Mouse (Mus musculus): ENCODE data around the gene Zfp408. TPM values are rescaled to one million over a fixed set of nuclear protein-coding genes. Genes with fewer than 3 reads are reported as not detected.
"Not testable (repeated sequence)": the region's sequence is repeated elsewhere in the genome, so short reads cannot be mapped to it uniquely, and the experiment has no call there.

Gene Zfp408
- polyA plus RNA-seq, 1 experiment = 15.6 TPM

DNA sequence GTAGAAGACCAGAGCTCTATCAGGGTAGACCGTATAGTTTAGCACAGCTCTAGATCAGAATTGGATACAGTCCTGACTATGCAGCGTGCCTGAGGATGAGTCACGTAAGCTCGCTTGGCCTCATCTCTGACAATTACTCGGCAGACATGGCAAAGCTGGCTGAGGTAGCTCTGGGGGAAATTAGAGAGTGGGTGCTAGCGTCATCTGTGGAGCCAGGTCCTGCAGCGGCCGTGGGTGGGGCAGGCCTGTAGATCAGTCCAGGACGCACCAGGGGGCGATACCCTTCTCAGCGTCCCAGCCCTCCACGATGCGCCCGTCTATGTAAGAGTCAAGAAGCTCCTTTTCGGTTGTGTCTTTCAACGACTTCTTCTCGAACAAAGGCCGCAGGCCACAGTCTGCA is 19.9 kb downstream of the Zfp408 start:
- DNase-seq = no peak
- no peaks in the 10 kb centered on the region for H3K27me3 ChIP-seq (ENCODE audit: control insufficient read depth, insufficient read depth, low read length)
- H3K4me1 ChIP-seq (ENCODE audit: control insufficient read depth, insufficient read depth, low read length) = peaks cover 5% of the 10 kb centered on the region; the same call in 1 of the 2 replicates
- 78% methylated on average over 18 of the region's 18 CpGs for WGBS
- no peak overlapping the region for H3K4me3 ChIP-seq (replicated peaks; ENCODE audit: insufficient read depth, low read depth, low read length)
- no peak overlapping the region for H3K27ac ChIP-seq (ENCODE audit: insufficient read depth, low read length)
- TF ChIP-seq POLR2A (IDR thresholded peaks at IDR 0.05; ENCODE audit: borderline replicate concordance, insufficient read depth, low read length) (no peak), CTCF (IDR thresholded peaks at IDR 0.05; ENCODE audit: borderline replicate concordance, insufficient read depth, low read depth, low read length) (no peak)

DNA sequence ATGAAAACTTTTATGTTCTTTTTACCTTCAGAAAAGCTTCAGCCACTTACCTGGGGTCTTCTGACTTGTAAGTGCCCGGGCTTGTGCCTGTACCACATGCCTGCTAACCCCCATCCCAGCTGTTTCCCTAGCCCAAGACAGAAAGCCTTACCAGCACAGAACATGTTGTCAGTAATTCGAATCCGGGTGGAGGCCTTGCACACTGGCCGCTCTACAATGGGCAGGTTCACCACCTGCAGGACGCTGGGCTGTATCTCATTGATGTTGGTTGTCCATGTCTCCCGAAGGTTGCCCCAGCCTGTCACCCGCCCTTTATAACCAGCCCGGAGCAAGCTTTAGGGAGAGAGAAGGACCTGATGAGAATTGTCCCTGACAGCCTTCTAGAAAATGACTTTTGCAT is 21.4 kb downstream of the Zfp408 start:
- H3K27me3 ChIP-seq (ENCODE audit: control insufficient read depth, insufficient read depth, low read length) = no peaks in the 10 kb centered on the region
- no peak overlapping the region for H3K4me3 ChIP-seq (replicated peaks; ENCODE audit: insufficient read depth, low read depth, low read length)
- TF ChIP-seq POLR2A (IDR thresholded peaks at IDR 0.05; ENCODE audit: borderline replicate concordance, insufficient read depth, low read length) (no peak), CTCF (IDR thresholded peaks at IDR 0.05; ENCODE audit: borderline replicate concordance, insufficient read depth, low read depth, low read length) (no peak)
- 91% methylated on average over 8 of the region's 8 CpGs for WGBS
- H3K4me1 ChIP-seq (ENCODE audit: control insufficient read depth, insufficient read depth, low read length) = no peaks in the 10 kb centered on the region
- no peak for DNase-seq
- no peak overlapping the region for H3K27ac ChIP-seq (ENCODE audit: insufficient read depth, low read length)

DNA sequence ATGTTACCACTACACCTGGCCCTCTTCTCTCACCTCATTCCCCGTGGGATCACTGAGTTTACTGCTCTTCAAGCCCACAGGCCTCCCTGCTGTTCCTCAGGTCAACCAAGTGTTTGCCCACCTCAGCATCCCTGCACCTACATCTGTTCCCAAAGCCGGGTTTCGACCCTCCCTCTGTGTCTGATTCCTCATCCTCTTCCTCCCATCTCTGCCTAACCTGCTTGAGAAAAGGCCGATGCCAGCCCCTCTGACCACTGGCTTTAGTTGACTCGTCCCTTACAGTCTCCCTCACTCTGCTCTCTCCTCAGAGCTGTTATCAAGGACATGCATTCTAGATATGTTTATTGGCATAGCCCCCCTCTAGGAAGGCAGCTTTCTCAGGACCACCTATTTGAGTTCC is 22.1 kb downstream of the Zfp408 start:
- no peaks in the 10 kb centered on the region for H3K27me3 ChIP-seq (ENCODE audit: control insufficient read depth, insufficient read depth, low read length)
- WGBS = 72% methylated on average over 5 of the region's 5 CpGs
- H3K27ac ChIP-seq (ENCODE audit: insufficient read depth, low read length) = no peak overlapping the region
- DNase-seq = no peak
- H3K4me3 ChIP-seq (replicated peaks; ENCODE audit: insufficient read depth, low read depth, low read length) = no peak overlapping the region
- TF ChIP-seq POLR2A (IDR thresholded peaks at IDR 0.05; ENCODE audit: borderline replicate concordance, insufficient read depth, low read length) = no peak
- no peak for TF ChIP-seq CTCF (IDR thresholded peaks at IDR 0.05; ENCODE audit: borderline replicate concordance, insufficient read depth, low read depth, low read length)
- H3K4me1 ChIP-seq (ENCODE audit: control insufficient read depth, insufficient read depth, low read length) = no peaks in the 10 kb centered on the region

DNA sequence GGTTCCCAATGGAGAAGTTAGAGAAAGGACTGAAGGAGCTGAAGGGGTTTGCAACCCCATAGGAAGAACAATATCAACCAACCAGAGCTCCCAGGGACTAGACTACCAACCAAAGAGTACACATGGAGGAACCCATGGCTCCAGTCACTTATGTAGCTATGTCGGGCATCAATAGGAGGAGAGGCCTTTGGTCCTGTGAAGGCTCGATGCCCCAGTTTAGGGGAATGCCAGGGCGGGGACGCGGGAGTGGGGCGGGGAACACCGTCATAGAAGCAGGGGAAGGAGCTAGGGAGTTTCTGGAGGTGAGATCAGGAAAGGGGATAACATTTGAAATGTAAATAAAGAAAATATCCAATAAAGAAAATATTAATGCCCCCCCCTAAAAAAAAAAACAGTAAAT is 26.2 kb downstream of the Zfp408 start:
- H3K27ac ChIP-seq (ENCODE audit: insufficient read depth, low read length); DNase-seq; H3K27me3 ChIP-seq (ENCODE audit: control insufficient read depth, insufficient read depth, low read length); H3K4me3 ChIP-seq (replicated peaks; ENCODE audit: insufficient read depth, low read depth, low read length); H3K4me1 ChIP-seq (ENCODE audit: control insufficient read depth, insufficient read depth, low read length): not testable (repeated sequence)
- WGBS = 91% methylated on average over 7 of the region's 7 CpGs

DNA sequence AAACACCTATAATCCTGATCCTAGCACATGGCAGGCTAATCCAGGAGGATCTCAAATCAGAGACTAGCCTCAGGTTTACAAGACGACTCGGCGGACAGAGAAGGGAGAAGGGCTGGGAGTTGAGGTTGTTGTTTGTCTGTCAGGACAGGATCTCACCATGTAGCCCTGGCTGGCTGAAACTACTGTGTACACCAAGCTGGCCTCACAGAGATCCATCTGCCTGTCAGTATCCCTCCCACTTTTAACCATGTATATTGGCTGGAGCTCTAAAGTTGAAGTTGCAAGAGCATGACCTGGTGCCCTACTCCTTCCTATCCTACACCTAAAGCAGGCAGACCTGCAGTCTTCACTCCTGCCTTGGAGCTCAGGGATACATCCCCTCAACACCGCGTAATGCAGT is 27.2 kb downstream of the Zfp408 start:
- H3K4me3 ChIP-seq (replicated peaks; ENCODE audit: insufficient read depth, low read depth, low read length) = no peak overlapping the region
- no peak for DNase-seq
- WGBS = 93% methylated on average over 5 of the region's 5 CpGs
- H3K27me3 ChIP-seq (ENCODE audit: control insufficient read depth, insufficient read depth, low read length) = no peaks in the 10 kb centered on the region
- TF ChIP-seq POLR2A (IDR thresholded peaks at IDR 0.05; ENCODE audit: borderline replicate concordance, insufficient read depth, low read length) (no peak), CTCF (IDR thresholded peaks at IDR 0.05; ENCODE audit: borderline replicate concordance, insufficient read depth, low read depth, low read length) (no peak)
- no peak overlapping the region for H3K27ac ChIP-seq (ENCODE audit: insufficient read depth, low read length)
- no peaks in the 10 kb centered on the region for H3K4me1 ChIP-seq (ENCODE audit: control insufficient read depth, insufficient read depth, low read length)

DNA sequence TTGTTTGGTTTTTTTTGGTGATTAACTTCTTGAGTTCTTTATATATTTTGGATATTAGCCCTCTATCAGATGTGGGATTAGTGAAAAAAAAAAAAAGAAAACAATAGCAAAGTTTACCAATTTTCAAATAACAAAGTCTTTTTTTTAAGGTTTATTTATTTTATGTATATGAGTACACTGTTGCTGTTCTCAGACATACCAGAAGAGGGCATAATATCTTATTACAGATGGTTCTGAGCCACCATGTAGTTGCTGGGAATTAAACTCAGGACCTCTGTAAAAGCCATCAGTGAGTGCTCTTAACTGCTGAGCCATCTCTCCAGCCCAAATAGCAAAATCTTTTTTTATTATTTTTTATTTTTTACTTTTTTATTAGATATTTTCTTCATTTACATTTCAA is 40.2 kb downstream of the Zfp408 start:
- H3K27ac ChIP-seq (ENCODE audit: insufficient read depth, low read length); H3K4me3 ChIP-seq (replicated peaks; ENCODE audit: insufficient read depth, low read depth, low read length); DNase-seq; H3K4me1 ChIP-seq (ENCODE audit: control insufficient read depth, insufficient read depth, low read length); H3K27me3 ChIP-seq (ENCODE audit: control insufficient read depth, insufficient read depth, low read length): not testable (repeated sequence)

DNA sequence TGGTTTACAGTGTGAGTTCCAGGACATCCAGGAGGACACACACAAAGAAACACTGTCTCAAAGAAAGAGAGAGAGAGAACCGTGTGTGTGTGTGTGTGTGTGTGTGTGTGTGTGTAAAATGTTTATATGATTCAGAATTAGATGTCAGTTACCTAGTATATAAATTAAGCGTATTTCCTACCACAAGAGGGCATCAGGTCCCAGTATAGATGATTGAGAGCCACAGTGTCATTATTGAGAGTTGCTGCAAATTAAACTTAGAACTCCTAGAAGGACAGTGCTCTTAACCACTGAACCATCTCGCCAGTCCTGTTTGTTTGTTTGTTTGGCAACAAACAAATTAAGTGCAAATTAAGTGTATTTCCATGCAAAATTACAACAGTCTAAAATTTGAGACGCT is 47.2 kb downstream of the Zfp408 start:
- no peak overlapping the region for H3K27ac ChIP-seq (ENCODE audit: insufficient read depth, low read length)
- no peak for DNase-seq
- no peak for TF ChIP-seq CTCF (IDR thresholded peaks at IDR 0.05; ENCODE audit: borderline replicate concordance, insufficient read depth, low read depth, low read length)
- TF ChIP-seq POLR2A (IDR thresholded peaks at IDR 0.05; ENCODE audit: borderline replicate concordance, insufficient read depth, low read length) = no peak
- H3K27me3 ChIP-seq (ENCODE audit: control insufficient read depth, insufficient read depth, low read length) = no peaks in the 10 kb centered on the region
- H3K4me3 ChIP-seq (replicated peaks; ENCODE audit: insufficient read depth, low read depth, low read length) = no peak overlapping the region
- H3K4me1 ChIP-seq (ENCODE audit: control insufficient read depth, insufficient read depth, low read length) = no peaks in the 10 kb centered on the region
- WGBS = 93% methylated on average over 4 of the region's 4 CpGs

DNA sequence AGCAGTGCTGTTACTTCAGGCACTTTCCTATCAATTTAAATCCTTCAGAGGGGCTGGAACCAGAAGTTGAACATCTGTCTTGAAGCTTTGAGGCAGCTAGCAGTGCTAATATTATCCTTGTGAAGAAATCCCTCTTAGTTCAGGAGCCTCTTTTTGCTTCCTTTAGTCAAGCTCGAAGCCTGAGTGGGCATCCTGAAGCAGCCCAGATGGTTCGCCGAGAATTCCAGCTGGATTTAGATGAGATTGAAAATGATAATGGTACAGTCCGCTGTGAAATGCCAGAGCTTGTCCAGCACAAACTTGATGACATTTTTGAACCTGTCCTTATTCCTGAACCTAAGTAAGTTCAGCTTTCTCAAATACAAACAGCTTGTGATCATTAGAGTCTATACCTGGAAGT is 49.1 kb downstream of the Zfp408 start:
- H3K4me1 ChIP-seq (ENCODE audit: control insufficient read depth, insufficient read depth, low read length) = no peaks in the 10 kb centered on the region
- 95% methylated on average over 4 of the region's 4 CpGs for WGBS

More for the DNA sequence above, 49.1 kb downstream of the Zfp408 start:
- no peak overlapping the region for H3K27ac ChIP-seq (ENCODE audit: insufficient read depth, low read length)
- TF ChIP-seq CTCF (IDR thresholded peaks at IDR 0.05; ENCODE audit: borderline replicate concordance, insufficient read depth, low read depth, low read length) (no peak), POLR2A (IDR thresholded peaks at IDR 0.05; ENCODE audit: borderline replicate concordance, insufficient read depth, low read length) (no peak)
- no peak overlapping the region for H3K4me3 ChIP-seq (replicated peaks; ENCODE audit: insufficient read depth, low read depth, low read length)
- DNase-seq = no peak
- H3K27me3 ChIP-seq (ENCODE audit: control insufficient read depth, insufficient read depth, low read length) = no peaks in the 10 kb centered on the region

Other genes starting within 250 kb of the Zfp408 start
- gene 1110051M20Rik, start 205.1 kb downstream of the Zfp408 start, polyA plus RNA-seq (2012; rRNA removed) = 103 and 106 TPM in 2 replicates
- 5.5 and 5.9 TPM in 2 replicates for gene Lrp4, start 192.3 kb downstream of the Zfp408 start, polyA plus RNA-seq (2012; rRNA removed)
- 97.8 and 121 TPM in 2 replicates for gene Ckap5, start 123.0 kb downstream of the Zfp408 start, polyA plus RNA-seq (2012; rRNA removed)
- gene F2, start 13.4 kb downstream of the Zfp408 start, polyA plus RNA-seq (2012; rRNA removed) = 0.28 and 0.33 TPM in 2 replicates
- gene Arhgap1, start 69 bp upstream of the Zfp408 start, polyA plus RNA-seq (2012; rRNA removed) = 40.8 and 45.9 TPM in 2 replicates
- 126 and 129 TPM in 2 replicates for gene Atg13, start 60.8 kb upstream of the Zfp408 start, polyA plus RNA-seq (2012; rRNA removed)
- 4.4 and 4.7 TPM in 2 replicates for gene Harbi1, start 61.1 kb upstream of the Zfp408 start, polyA plus RNA-seq (2012; rRNA removed)
- gene Ambra1, start 80.3 kb upstream of the Zfp408 start, polyA plus RNA-seq (2012; rRNA removed) = 37.9 and 38.9 TPM in 2 replicates